Mouse (Mus musculus) embryonic fibroblast, embryonic 13.5 days (primary cell): Measurements from ENCODE around the gene 1700017B05Rik.

Source experiments
- CTCF ChIP-seq: IDR thresholded peaks from 2 replicates; pipeline ENCODE4 v1.5.1; 2011; ENCODE audit warnings: mild to moderate bottlenecking, control low read depth, low read length, moderate library complexity, borderline replicate concordance; ENCODE audit not compliant: insufficient read depth
- POLR2A ChIP-seq: IDR thresholded peaks from 2 replicates; pipeline ENCODE4 v1.6.1; 2011; ENCODE audit warnings: low read depth, mild to moderate bottlenecking, control low read depth, low read length, moderate library complexity

- TF ChIP-seq CTCF, result no peak
- TF ChIP-seq POLR2A, result no peak
These were observed 43.6 kb downstream of the 1700017B05Rik start for GRCm38 (mm10) chr9:57218776-57219175.
